Comparison of ENCODE assay signal across 10 mouse cellular contexts in the genomic region with DNA sequence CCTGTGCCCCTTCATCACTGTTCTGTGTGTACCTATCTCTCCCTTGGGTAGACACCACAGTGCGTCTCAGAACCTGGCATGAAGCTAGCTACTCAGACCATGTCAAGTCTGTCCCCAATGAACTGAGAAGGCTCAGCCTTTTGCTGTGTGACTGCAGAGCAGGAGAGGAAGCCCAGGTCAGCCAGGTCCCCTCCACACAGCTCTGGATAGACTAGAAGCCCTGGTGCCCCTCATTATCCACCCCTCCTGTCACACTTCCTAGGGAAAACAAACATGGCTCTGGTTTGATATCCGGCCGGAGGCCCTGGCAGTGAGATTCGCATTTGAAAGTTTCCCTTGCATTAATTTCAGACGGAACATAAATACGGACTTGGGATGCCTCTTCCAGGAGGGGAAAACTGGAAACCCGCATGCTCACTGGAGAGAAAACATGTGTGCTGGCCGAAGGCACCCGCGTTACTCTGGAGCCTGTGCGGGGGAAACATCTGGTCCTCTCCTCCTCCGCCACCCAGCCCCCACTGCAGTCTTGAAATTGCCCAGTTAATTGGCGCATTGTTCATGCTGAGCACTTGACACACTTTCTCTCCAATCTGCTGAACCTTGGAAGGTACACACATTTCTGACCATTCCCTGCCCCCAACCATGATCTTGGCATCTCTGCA.
DNase-seq lines count a peak whose midpoint lies in the region; ATAC-seq and TF ChIP-seq lines count a peak whose summit lies in the region.
"Had no signal": no experiment of that assay in that cellular context is flagged by ENCODE, and none has a peak within 500 bp of the region (broad histone marks: within the 10 kb centered on the region; RNA-seq: fewer than 3 reads in every experiment).

No protein-coding gene starts in this region.

- H3K9me3 ChIP-seq in lung, embryonic 14.5 days (ENCODE audit: low read depth, low read length), result no peaks in the 10 kb centered on the region
- H3K9me3 ChIP-seq in embryonic facial prominence, embryonic 13.5 days, result no peaks in the 10 kb centered on the region

- peak overlapping the region; percentile 50; the same call in 1 of the 2 replicates for H3K27ac ChIP-seq in lung, embryonic 14.5 days (ENCODE audit: low read depth)
- H3K27ac ChIP-seq in embryonic facial prominence, embryonic 13.5 days, result peak overlapping the region; percentile 8; the same call in 1 of the 2 replicates

- ATAC-seq in lung, embryonic 14.5 days (ENCODE audit: insufficient read depth), result peak; percentile 46; the same call in 1 of the 2 replicates
- no peak for ATAC-seq in embryonic facial prominence, embryonic 13.5 days (ENCODE audit: insufficient number of reproducible peaks, insufficient read depth, low FRiP score, low TSS enrichment, low read depth)

- TF ChIP-seq POLR2A in lung, adult 2 months (IDR thresholded peaks at IDR 0.05; ENCODE audit: borderline replicate concordance, extremely low read depth, low read depth, low read length), result no peak

- H3K4me1 ChIP-seq in lung, embryonic 14.5 days (ENCODE audit: insufficient read depth), result peaks cover 20% of the 10 kb centered on the region
- no peaks in the 10 kb centered on the region for H3K4me1 ChIP-seq in lung, adult 2 months (ENCODE audit: control insufficient read depth, insufficient read depth, low read length)
- peaks cover 19% of the 10 kb centered on the region for H3K4me1 ChIP-seq in embryonic facial prominence, embryonic 13.5 days

- peak; percentile 14 for DNase-seq in gastrocnemius, postnatal 25 days
- no peak for DNase-seq in gastrocnemius, postnatal 36 days
- peak; percentile 57 for DNase-seq in lung, embryonic 14.5 days
- DNase-seq in lung, adult 2 months, result no peak
- peak; percentile 34 for DNase-seq in mesoderm, embryonic 11.5 days (ENCODE audit: low read depth, low spot score)
- DNase-seq in adrenal gland, adult 2 months, result no peak
- DNase-seq in spleen, adult 18-20 months, result no peak
- DNase-seq: right cerebral cortex, postnatal 25 days; thymus, adult 18-20 months had no signal

- H3K36me3 ChIP-seq in lung, embryonic 14.5 days (ENCODE audit: insufficient read depth), result no peaks in the 10 kb centered on the region
- H3K36me3 ChIP-seq in embryonic facial prominence, embryonic 13.5 days, result no peaks in the 10 kb centered on the region

- no peaks in the 10 kb centered on the region for H3K27me3 ChIP-seq in lung, embryonic 14.5 days (ENCODE audit: insufficient read depth, low read length)
- H3K27me3 ChIP-seq in embryonic facial prominence, embryonic 13.5 days, result peaks cover 3% of the 10 kb centered on the region

- intact Hi-C loops in gastrocnemius, postnatal 36 days (cut with DNase I), result no loop called here

- TF ChIP-seq CTCF in lung, embryonic 14.5 days (IDR thresholded peaks at IDR 0.05; ENCODE audit: low read depth), result no peak
- TF ChIP-seq CTCF in lung, adult 2 months (IDR thresholded peaks at IDR 0.05; ENCODE audit: insufficient read depth, low read length), result no peak

- no peak overlapping the region for H3K9ac ChIP-seq in lung, embryonic 14.5 days
- H3K9ac ChIP-seq in embryonic facial prominence, embryonic 13.5 days, result no peak overlapping the region

- WGBS in lung, embryonic 14.5 days, result 34% methylated on average over 13 of the region's 13 CpGs
- WGBS in lung, adult 2 months, result 24% methylated on average over 13 of the region's 13 CpGs
- WGBS in embryonic facial prominence, embryonic 13.5 days, result 32% methylated on average over 13 of the region's 13 CpGs

- peak overlapping the region; percentile 29; the same call in 1 of the 2 replicates for H3K4me2 ChIP-seq in lung, embryonic 14.5 days
- peak overlapping the region; percentile 12; the same call in 1 of the 2 replicates for H3K4me2 ChIP-seq in embryonic facial prominence, embryonic 13.5 days

- H3K4me3 ChIP-seq in lung, embryonic 14.5 days (ENCODE audit: low read depth, low read length), result no peak overlapping the region
- H3K4me3 ChIP-seq in lung, adult 2 months (replicated peaks; ENCODE audit: extremely low read depth, low read depth, low read length), result no peak overlapping the region
- H3K4me3 ChIP-seq in embryonic facial prominence, embryonic 13.5 days, result no peak overlapping the region

Comparison
In these comparisons a context has a peak if more than half of its experiments do, and no peak if none do; other contexts are left out.
1. DNase-seq: peak in gastrocnemius, postnatal 25 days (single experiment), lung, embryonic 14.5 days (single experiment) and mesoderm, embryonic 11.5 days (single experiment); none in gastrocnemius, postnatal 36 days (0 of 2), lung, adult 2 months (single experiment), adrenal gland, adult 2 months (single experiment) and spleen, adult 18-20 months (0 of 2).